Mouse (Mus musculus) gastrocnemius, adult 2 months (tissue): ENCODE data around the gene Atp1b3. TPM values are rescaled to one million over a fixed set of nuclear protein-coding genes. Genes with fewer than 3 reads are reported as not detected.
"Not testable (repeated sequence)": the region's sequence is repeated elsewhere in the genome, so short reads cannot be mapped to it uniquely, and the experiment has no call there.

Experiments
- DNase-seq: peaks from one replicate; pipeline ENCODE4 v3.0.0; 2022
- H3K27ac ChIP-seq: fragments of 200-600 bp; 2 replicates; pipeline ENCODE4 v1.8.1; 2022; ENCODE audit warnings: mild to moderate bottlenecking
- H3K4me3 ChIP-seq: fragments of 200-600 bp; 2 replicates; pipeline ENCODE4 v1.8.1; 2022; ENCODE audit warnings: mild to moderate bottlenecking, moderate library complexity
- CTCF ChIP-seq: fragments of 200-600 bp; IDR thresholded peaks from 2 replicates; pipeline ENCODE4 v1.8.1; 2022; ENCODE audit warnings: antibody characterized with exemption, mild to moderate bottlenecking, moderate library complexity
- intact Hi-C: fragments of 180-260 bp; cut with DNase I; formaldehyde crosslinking; loops from one replicate; pipeline ENCODE4 v1.15.1; 2025
- long read RNA-seq, 2 experiments: library from polyadenylated mRNA; stranded (forward); transcript quantifications; one replicate each; pipeline ENCODE4 v2.0.0; 2021
- total RNA-seq, 2 experiments: library from RNA; stranded (reverse); gene quantifications; 2 replicates each; pipeline ENCODE4 v1.2.3; 2021

Gene Atp1b3
- 10 to 100 TPM; 31.2 to 31.4 TPM for total RNA-seq
- long read RNA-seq, experiment 1, transcript Atp1b3-201 (7 exons, 1,994 nt): major isoform, 11 of 25 reads
- long read RNA-seq, experiment 1, partial matches to known transcripts: 0 of 25 reads
- long read RNA-seq, experiment 1, other reads (novel, unspliced or antisense): 14 of 25 reads
- long read RNA-seq, experiment 2, transcript Atp1b3-201 (7 exons, 1,994 nt): major isoform, 18 of 28 reads
- long read RNA-seq, experiment 2, partial matches to known transcripts: 0 of 28 reads
- long read RNA-seq, experiment 2, other reads (novel, unspliced or antisense): 10 of 28 reads

DNA sequence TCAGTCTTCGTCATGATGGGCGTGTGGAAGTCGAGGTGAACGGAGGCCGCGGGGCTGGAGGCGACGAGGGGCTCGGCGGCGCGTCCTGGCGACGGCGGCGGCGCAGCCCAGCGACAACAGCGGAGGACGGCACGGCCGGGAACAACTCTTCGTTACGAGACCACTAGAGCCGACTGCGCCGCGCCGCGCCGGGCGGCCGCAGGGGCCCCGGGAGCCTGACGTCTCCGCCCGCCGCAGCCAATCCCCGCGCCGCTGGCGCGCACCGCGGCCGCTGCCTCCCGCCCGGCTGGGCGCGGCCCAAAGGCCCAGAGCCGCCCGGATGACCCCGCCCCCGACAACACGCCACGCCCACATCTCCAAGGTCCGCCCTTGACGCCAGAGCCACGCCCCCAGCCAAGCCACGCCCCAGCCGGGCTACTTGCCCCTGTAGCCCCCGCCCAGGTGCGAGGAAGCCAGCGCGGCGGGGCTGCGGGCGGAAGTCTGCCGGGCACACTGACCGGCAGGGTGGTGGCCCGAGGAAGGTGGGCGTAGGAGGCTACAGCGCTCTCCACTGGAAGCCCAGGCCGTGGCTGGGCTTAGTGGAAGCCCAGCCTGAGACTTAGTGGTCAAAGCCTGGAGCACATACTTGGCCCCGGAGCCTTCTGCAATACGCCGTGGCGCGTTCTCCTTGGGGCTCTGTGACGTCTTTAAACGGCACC, at the start of gene Atp1b3:
Atp1b3 (minus strand) TSS at position 302 of the 698 bp plus-strand sequence.
- H3K27ac ChIP-seq: peak within 1 kb of the TSS; percentile 95
- intact Hi-C loops: loop anchor here (5.0 kb wide), 1 partner anchor 113 kb away; the partner anchor contains the start of gene Rnf7
- DNase-seq: peak; percentile 100
- peak within 1 kb of the TSS; percentile 90 for H3K4me3 ChIP-seq
- peak; percentile 32; the same call in 1 of the 2 replicates for TF ChIP-seq CTCF

DNA sequence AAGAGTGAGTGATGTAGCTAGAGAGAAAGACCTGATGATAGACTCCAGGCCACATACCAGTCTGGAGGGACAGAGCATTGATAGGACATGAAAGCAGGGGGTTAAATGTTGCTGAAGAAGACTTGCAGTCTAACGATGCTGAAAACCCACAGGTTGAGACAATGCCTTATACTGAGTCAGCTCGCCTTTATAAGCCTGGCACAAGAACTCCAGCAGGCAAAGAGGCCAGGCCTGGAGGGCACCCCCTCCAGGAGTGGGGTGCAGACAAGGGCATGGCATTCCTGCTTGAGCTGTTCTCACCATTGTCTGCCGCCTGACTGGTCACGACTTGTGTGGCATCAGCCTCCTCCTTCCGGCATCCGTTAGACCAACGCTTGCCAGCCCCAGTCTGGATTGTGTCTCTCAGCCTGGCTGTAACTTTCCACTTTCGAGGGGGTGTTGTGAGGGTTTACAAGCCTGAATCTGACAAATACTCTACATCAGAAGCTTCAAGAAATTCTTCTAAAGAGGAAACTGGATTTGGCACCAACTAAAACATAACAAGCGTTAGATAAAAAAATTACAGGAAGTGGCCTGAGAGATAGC, 48.7 kb upstream of the Atp1b3 start:
- Histone ChIP-seq H3K27ac (peak overlapping the region; percentile 20; the same call in 1 of the 2 replicates), H3K4me3 (no peak overlapping the region)
- TF ChIP-seq CTCF: no peak
- no peak for DNase-seq
- intact Hi-C loops: no loop called here

DNA sequence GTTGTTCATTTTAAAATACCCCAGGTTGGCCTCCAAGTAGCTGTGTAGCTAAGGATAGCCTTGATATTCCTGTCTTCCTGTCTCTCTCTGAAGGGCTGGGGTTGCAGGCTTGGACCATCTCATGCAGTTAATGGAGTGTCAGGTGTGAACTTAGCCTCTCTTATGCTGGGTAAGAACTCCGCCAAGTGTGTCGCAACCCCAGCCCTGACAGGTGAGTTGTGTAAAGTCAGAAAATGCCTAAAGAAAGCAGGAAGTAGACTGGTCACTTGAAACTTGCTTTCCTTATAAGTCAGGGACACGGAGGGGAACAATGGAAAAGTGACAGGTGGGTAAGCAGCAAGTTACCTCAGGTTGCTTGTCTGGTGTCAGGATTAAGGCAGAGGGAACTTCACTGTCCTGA, 40.1 kb upstream of the Atp1b3 start:
- TF ChIP-seq CTCF: no peak
- Histone ChIP-seq H3K4me3 (no peak overlapping the region), H3K27ac (no peak overlapping the region)
- DNase-seq: no peak
- intact Hi-C loops: no loop called here

DNA sequence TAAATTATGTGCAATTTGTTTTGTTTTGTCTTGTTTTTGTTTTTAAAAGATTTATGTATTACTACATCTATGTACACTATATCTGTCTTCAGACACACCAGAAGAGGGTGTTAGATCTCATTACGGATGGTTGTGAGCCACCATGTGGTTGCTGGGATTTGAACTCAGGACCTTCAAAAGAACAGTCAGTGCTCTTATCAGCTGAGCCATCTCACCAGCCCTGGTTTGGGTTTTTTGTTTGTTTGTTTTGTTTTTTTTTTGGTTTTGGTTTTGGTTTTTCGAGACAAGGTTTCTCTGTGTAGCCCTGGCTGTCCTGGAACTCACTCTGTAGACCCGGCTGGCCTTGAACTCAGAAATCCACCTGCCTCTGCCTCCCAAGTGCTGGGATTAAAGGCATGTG, 35.7 kb upstream of the Atp1b3 start:
- H3K4me3 ChIP-seq, intact Hi-C loops, H3K27ac ChIP-seq, DNase-seq: not testable (repeated sequence)

DNA sequence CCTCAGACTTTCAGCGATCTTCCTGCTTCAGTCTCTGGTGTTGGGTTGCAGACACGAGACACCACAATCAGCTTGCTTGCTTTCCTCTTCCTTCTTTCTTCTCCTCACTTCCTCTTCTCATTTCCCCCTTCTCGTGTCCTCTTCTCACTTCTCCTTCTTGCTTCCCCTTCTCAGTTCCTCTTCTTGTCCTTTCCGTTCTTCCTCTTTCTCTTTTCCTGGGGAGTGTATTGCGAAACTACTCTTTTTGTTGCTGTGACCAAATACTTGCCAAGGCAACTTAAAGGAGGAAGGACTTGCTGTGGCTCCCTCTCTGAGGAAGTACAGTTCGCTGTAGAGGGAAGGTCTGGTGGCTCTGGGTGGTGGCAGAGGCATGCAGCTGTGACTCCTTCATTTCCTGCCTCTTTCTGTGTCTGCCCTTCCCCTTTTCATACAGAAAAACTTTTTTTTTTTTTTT, 35.2 kb upstream of the Atp1b3 start:
- H3K27ac ChIP-seq: peak overlapping the region; percentile 48

DNA sequence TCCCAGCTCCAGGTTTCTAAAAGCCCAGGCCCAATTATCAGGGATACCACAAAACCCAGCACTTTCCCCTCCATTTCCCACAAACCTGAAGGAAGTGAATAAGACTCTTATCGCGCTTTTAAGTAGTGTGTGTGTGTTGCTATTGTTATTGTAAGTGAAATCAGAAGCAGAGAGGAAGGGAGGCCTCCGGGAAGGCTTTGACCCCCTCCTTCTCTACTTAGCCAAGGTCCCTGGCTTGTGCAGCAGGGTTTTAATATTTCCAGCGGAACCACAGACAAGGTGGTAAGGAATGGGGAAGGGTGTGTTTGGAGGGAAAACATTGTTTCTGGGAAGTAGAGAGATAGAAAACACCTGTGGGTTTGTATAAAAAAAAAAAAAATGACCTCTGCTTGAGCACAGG, 34.4 kb upstream of the Atp1b3 start:
- Histone ChIP-seq H3K27ac (peak overlapping the region; percentile 48; the same call in 1 of the 2 replicates), H3K4me3 (no peak overlapping the region)
- no peak for DNase-seq
- intact Hi-C loops: no loop called here
- TF ChIP-seq CTCF: no peak

More for the DNA sequence above, 35.2 kb upstream of the Atp1b3 start:
- no peak overlapping the region for H3K4me3 ChIP-seq
- no peak for TF ChIP-seq CTCF
- intact Hi-C loops: no loop called here
- no peak for DNase-seq

DNA sequence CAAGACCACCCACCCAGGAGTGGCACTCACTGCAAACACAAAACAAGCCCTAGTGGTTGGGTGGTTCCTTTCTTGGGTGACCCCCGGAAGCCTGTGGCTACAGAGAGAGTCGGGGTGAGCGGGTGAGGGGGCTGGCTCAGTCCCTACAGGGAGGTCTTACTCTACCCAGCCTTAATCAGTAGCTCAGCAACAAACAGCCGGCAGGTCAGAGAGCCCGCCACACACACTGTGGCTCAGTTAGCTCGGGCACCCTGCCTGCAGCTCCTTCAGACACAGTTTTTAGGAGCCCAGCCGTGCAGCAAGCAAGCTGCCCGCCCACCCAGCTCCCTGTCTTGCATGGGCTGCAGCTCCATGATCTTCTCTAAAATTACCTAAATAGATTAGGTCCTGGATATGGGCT, 33.9 kb upstream of the Atp1b3 start:
- TF ChIP-seq CTCF: no peak
- Histone ChIP-seq H3K4me3 (no peak overlapping the region), H3K27ac (peak overlapping the region; percentile 35; the same call in 1 of the 2 replicates)
- intact Hi-C loops: no loop called here
- DNase-seq: no peak

DNA sequence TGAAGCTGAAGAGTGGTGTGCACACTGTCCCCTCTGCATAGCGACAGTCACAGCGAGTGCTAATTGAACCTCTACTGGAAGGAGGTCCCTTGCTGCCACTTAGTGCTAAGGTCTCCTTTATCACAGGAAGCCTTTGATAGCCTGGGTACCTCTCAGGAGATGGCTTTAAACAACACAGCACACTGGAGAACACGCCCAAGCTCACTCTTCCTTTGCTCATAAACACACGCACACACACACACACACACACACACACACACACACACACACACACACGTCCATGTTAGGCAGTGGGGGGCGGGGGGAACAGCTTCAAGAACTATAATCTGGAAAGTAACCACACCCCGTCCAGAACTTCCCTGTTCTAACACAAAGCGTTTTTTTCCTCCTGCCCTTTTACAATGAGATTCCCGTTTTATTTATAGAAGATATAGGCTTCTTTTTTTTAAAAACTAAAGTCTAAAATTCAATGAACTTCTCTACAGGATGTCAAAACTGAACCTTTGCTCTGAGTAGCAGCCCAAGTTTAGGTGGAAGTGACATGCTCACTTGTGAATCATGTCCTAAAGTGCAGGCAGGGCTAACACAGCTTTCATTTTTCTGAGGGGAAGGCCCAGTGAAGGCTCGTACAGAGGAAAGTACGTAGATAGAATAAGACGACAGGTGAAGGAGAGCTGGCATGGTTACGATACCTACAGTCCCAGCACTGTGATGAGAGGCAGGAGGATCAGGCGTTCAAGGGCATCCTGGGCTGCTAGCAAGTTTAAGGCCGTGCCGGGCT, 30.9 kb upstream of the Atp1b3 start:
- DNase-seq: no peak
- TF ChIP-seq CTCF: no peak
- Histone ChIP-seq H3K4me3 (no peak overlapping the region), H3K27ac (peak overlapping the region; percentile 64)
- intact Hi-C loops: no loop called here

DNA sequence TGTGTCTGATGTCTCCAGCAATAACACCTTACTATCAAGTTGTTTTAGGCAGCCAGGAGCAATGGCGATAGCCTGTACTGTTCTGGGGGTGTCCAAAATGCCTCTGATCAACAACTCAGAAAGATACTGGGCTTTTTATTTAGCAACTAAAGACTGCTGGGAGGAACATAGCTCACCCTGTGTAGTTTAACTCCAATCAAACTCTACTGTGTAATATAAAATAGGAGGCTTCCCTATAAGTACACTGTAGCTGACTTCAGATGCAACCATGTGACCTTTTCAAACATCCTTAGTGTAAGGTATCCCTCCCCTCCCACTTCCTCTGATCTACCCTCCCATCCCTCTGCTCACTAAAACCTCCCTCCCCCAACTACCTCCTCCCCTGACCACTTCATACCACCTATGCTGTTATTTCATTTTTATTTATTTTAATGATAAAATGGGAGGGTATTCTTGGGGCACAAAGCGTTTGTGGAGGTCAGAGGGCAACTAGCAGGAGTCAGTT, 29.5 kb upstream of the Atp1b3 start:
- intact Hi-C loops: no loop called here
- TF ChIP-seq CTCF: no peak
- no peak for DNase-seq
- H3K27ac ChIP-seq: no peak overlapping the region
- H3K4me3 ChIP-seq: no peak overlapping the region

DNA sequence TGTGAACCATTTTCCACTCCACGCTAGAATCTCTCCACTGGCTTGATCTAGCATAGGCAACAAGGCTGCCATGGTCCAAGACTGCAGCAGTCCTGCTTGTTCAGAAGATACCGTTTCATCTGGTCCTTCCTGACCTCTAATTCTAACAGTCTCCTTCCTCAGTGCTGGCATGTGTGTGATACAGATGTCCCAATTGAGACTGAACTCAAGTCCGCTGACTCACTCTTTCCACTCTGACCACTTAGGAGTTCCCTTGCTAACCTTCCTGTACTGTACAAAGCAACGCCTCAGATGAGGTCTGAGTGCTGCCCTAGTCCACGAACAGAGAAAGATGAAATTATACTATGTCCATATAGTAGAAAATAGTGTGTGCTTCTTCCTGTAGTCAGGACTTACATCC, 28.9 kb upstream of the Atp1b3 start:
- no peak overlapping the region for H3K4me3 ChIP-seq
- H3K27ac ChIP-seq: no peak overlapping the region
- TF ChIP-seq CTCF: no peak
- DNase-seq: no peak
- intact Hi-C loops: no loop called here

DNA sequence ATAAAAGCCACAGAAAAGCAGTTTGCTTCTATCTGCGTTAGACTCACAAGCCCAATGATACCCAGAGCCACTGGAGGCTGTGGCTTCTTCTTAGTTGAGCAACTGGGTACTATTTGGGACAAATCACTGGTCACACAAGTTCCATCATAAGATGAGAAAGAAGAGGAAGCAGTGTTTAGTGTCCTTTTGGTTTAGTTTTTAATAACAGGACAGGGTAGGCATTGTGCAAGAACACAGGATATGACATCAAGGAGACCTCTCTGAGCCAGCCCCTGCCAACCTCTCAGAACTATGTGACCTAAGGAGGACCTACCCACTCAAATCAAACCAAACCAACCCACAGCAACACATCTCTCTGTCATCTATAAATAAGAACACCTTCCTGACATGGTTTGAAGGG, 27.7 kb upstream of the Atp1b3 start:
- DNase-seq: no peak
- H3K4me3 ChIP-seq: no peak overlapping the region
- no peak for TF ChIP-seq CTCF
- no peak overlapping the region for H3K27ac ChIP-seq
- intact Hi-C loops: no loop called here
